8 mouse cellular contexts compared by ENCODE assay signal in genomic region chr6:119104246-119104645, GRCm38 (mm10).
DNase-seq lines count a peak whose midpoint lies in the region; ATAC-seq lines count a peak whose summit lies in the region.
"Had no signal": no experiment of that assay in that cellular context is flagged by ENCODE, and none has a peak within 500 bp of the region (broad histone marks: within the 10 kb centered on the region; RNA-seq: fewer than 3 reads in every experiment).

No protein-coding gene starts in this region.

- no peak overlapping the region for H3K27ac ChIP-seq in midbrain, embryonic 16.5 days (ENCODE audit: low read length)
- H3K27ac ChIP-seq: limb, embryonic 15.5 days had no signal

- H3K4me2 ChIP-seq in midbrain, embryonic 16.5 days (ENCODE audit: low read length) = peak overlapping the region; percentile 91; the same call in 1 of the 2 replicates

- H3K4me3 ChIP-seq in midbrain, embryonic 16.5 days (ENCODE audit: low read depth, low read length) = no peak overlapping the region
- H3K4me3 ChIP-seq: limb, embryonic 15.5 days had no signal

- H3K36me3 ChIP-seq in midbrain, embryonic 16.5 days (ENCODE audit: control insufficient read depth, insufficient read depth, low read length) = no peaks in the 10 kb centered on the region
- H3K36me3 ChIP-seq: limb, embryonic 15.5 days had no signal

- H3K27me3 ChIP-seq in midbrain, embryonic 16.5 days (ENCODE audit: control insufficient read depth, insufficient read depth, low read depth, low read length) = no peaks in the 10 kb centered on the region

- intact Hi-C loops in heart, postnatal 25 days (cut with DNase I) = loop anchor here (2.0 to 5.0 kb wide), 2 partner anchors 87 to 181 kb away; no protein-coding TSS in a partner anchor
- intact Hi-C loops in left cerebral cortex, postnatal 10 days (cut with DNase I) = loop anchor here (10.0 kb wide), 1 partner anchor 259 kb away; no protein-coding TSS in a partner anchor

- H3K9ac ChIP-seq in midbrain, embryonic 16.5 days (ENCODE audit: low read depth, low read length) = no peak overlapping the region
- H3K9ac ChIP-seq: limb, embryonic 15.5 days had no signal

- peaks cover 38% of the 10 kb centered on the region for H3K4me1 ChIP-seq in midbrain, embryonic 16.5 days (ENCODE audit: control insufficient read depth, insufficient read depth, low read length)

- peak; percentile 32 for DNase-seq in MEL-GATA-1-ER (ENCODE audit: extremely low read depth, low read depth)
- peak; percentile 93 for DNase-seq in adrenal gland, postnatal 14 days
- peak; percentile 92 for DNase-seq in embryo, embryonic 11 days
- DNase-seq in heart, postnatal 25 days (ENCODE audit: low spot score) = peak; percentile 17
- DNase-seq in left cerebral cortex, postnatal 10 days (ENCODE audit: extremely low spot score in 1 of 2, low spot score in 2 of 2) = peak; percentile 77 to 88
- peak; percentile 66 for DNase-seq in telencephalon, adult 2 months (ENCODE audit: low read depth, low spot score)

- 42% methylated on average over 8 of the region's 8 CpGs for WGBS in midbrain, embryonic 16.5 days

- no peak for ATAC-seq in midbrain, embryonic 16.5 days

- H3K9me3 ChIP-seq in midbrain, embryonic 16.5 days (replicated peaks; ENCODE audit: control insufficient read depth, low read length, poor library complexity, severe bottlenecking) = no peaks in the 10 kb centered on the region
- H3K9me3 ChIP-seq: limb, embryonic 15.5 days had no signal

Comparison
In these comparisons a context has a peak if more than half of its experiments do, and no peak if none do; other contexts are left out.
1. DNase-seq: peak in every context shown above with its lines; median percentile 93 in adrenal gland, postnatal 14 days; 92 in embryo, embryonic 11 days; 82 in left cerebral cortex, postnatal 10 days; 66 in telencephalon, adult 2 months; 32 in MEL-GATA-1-ER; 17 in heart, postnatal 25 days.